Mouse (Mus musculus) forebrain, embryonic 10.5 days (tissue): Measurements from ENCODE around the gene Amigo3. TPM values are rescaled to one million over a fixed set of nuclear protein-coding genes. Genes with fewer than 3 reads are reported as not detected.
"Not testable (repeated sequence)": the region's sequence is repeated elsewhere in the genome, so short reads cannot be mapped to it uniquely, and the experiment has no call there.

ENCODE experiments used
- DNase-seq: peaks from one replicate; pipeline ENCODE4 v3.0.0-alpha.2; 2017; ENCODE audit warnings: low spot score; ENCODE audit errors: extremely low spot score
- H3K27ac ChIP-seq: fragments of 300-500 bp; sonication (generic); 2 replicates; pipeline ENCODE4 v1.5.1; 2016; ENCODE audit warnings: mild to moderate bottlenecking
- H3K27me3 ChIP-seq: fragments of 300-500 bp; sonication (generic); 2 replicates; pipeline ENCODE4 v1.6.1; 2016; ENCODE audit warnings: mild to moderate bottlenecking; ENCODE audit not compliant: poor library complexity, severe bottlenecking
- H3K36me3 ChIP-seq: fragments of 300-500 bp; sonication (generic); replicated peaks from 2 replicates; pipeline ENCODE4 v1.6.1; 2016; ENCODE audit warnings: mild to moderate bottlenecking, moderate library complexity
- H3K4me1 ChIP-seq: fragments of 300-500 bp; sonication (generic); 2 replicates; pipeline ENCODE4 v1.6.1; 2016
- H3K4me3 ChIP-seq: fragments of 300-500 bp; sonication (generic); 2 replicates; pipeline ENCODE4 v1.5.1; 2016; ENCODE audit warnings: mild to moderate bottlenecking, moderate library complexity
- H3K9me3 ChIP-seq: fragments of 300-500 bp; sonication (generic); 2 replicates; pipeline ENCODE4 v1.6.1; 2016; ENCODE audit warnings: mild to moderate bottlenecking, moderate library complexity
- WGBS: fragments of 180-500 bp; shearing (Covaris S2); methylation state at CpG from one replicate; pipeline ENCODE4 v1.1.7; 2016; 5-methylcytosine and 5-hydroxymethylcytosine counted together
- polyA plus RNA-seq: library from polyadenylated mRNA; unstranded; fragments of >200 nt; fragmentation: Nextera tagmentation; extraction: Ambion mirVana; gene quantifications from 2 replicates; pipeline ENCODE4 v1.2.1, GENCODE M21; 2016

Gene Amigo3
- 2.3 and 3.4 TPM in 2 replicates for polyA plus RNA-seq

DNA sequence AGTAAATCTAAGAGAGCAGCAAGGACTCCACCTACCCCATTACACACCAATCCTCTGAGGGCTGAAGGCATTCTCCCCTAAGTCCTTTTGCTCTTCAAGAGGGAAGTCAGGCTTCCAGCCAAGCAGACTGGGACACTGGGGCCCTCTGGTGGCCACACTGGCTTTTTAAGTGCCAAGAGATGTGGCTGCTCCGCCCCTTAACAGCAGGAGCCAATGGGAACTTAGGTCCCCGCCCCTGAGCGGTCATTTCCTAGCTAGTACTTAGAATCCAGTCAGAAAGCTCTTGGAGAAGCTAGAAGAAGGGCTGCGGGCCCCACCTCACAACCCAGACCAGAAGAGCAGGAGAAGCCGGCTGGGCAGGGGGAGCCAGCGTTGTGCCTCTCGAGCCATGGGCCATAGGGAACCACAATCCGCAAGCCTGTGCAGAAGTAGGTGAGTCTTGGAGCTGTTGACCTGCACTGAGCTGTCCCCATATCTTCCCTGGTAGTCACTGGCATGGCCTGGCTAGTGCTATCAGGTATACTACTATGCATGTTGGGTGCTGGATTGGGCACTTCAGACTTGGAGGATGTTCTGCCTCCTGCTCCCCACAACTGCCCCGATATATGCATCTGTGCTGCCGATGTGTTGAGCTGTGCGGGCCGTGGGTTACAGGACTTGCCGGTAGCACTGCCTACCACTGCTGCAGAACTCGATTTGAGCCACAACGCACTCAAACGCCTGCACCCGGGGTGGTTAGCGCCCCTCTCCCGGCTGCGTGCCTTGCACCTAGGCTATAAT, at the start of gene Amigo3:
Amigo3 (plus strand) TSS at position 275 of the 780 bp plus-strand sequence.
- H3K4me3 ChIP-seq = peak within 1 kb of the TSS; percentile 37
- peaks cover 71% of the 10 kb centered on the region for H3K36me3 ChIP-seq
- no peaks in the 10 kb centered on the region for H3K9me3 ChIP-seq
- no peaks in the 10 kb centered on the region for H3K27me3 ChIP-seq
- no peak within 1 kb of the TSS; the same call in 1 of the 2 replicates for H3K27ac ChIP-seq
- peaks cover 30% of the 10 kb centered on the region for H3K4me1 ChIP-seq
- 58% methylated on average over 20 of the region's 20 CpGs for WGBS
- peak; percentile 91 for DNase-seq

GRCm38 (mm10) chr9:108003531-108003890, 49.4 kb upstream of the Amigo3 start:
- WGBS = 28% methylated on average over 8 of the region's 8 CpGs
- DNase-seq = no peak
- H3K4me1 ChIP-seq = peaks cover 32% of the 10 kb centered on the region
- H3K9me3 ChIP-seq = no peaks in the 10 kb centered on the region
- peaks cover 13% of the 10 kb centered on the region for H3K36me3 ChIP-seq
- peak overlapping the region; percentile 98 for H3K27ac ChIP-seq
- peak overlapping the region; percentile 98 for H3K4me3 ChIP-seq
- no peaks in the 10 kb centered on the region for H3K27me3 ChIP-seq

DNA sequence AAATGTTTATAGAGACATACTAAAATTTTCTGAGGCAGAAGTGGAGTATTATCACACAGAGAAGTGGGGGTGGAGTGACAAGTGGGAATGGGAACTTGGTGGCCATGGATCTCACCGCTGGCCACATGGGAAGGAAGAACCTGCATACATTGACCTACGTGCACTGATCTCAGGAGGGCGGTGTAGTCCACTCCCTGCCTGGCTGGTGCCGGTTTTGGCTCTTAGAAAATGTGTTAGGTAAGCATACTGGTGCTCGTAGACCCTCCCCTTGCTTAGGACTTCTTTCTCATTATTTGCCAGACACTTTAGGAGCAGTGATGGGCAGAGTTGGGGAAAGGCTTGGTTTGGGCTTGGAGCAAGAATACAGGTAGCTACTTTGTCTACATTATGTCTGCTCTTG, 44.9 kb upstream of the Amigo3 start:
- H3K27me3 ChIP-seq = no peaks in the 10 kb centered on the region
- H3K36me3 ChIP-seq = peaks cover 33% of the 10 kb centered on the region
- H3K4me3 ChIP-seq = no peak overlapping the region
- no peak overlapping the region for H3K27ac ChIP-seq
- DNase-seq = no peak
- 94% methylated on average over 5 of the region's 5 CpGs for WGBS
- H3K4me1 ChIP-seq = peaks cover 22% of the 10 kb centered on the region
- no peaks in the 10 kb centered on the region for H3K9me3 ChIP-seq

DNA sequence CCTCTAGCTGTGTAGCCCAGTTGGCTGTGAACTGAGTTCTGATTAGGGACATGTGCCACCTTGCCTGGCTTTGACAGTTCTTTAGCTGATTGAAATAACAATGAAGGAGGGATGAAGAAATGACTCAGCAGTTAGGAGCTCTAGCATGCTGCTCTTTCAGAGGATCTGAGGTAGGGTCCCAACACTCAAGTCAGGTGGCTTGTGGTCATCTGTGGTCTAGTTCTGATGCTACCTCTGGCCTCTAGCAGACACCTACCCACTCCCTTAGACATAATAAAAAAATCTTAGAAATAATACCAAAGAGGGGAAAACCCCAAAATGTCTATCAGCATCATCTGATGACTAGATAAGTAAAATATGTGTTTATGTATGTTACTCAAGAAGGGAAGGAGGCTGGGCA, 42.6 kb upstream of the Amigo3 start:
- Histone ChIP-seq H3K36me3 (peaks cover 39% of the 10 kb centered on the region), H3K4me3 (no peak overlapping the region), H3K27ac (no peak overlapping the region), H3K27me3 (no peaks in the 10 kb centered on the region), H3K9me3 (no peaks in the 10 kb centered on the region), H3K4me1 (no peaks in the 10 kb centered on the region)
- DNase-seq = no peak

- not testable (repeated sequence) for DNase-seq, H3K4me3 ChIP-seq, H3K9me3 ChIP-seq, H3K4me1 ChIP-seq, H3K27me3 ChIP-seq, H3K27ac ChIP-seq
- peaks cover 53% of the 10 kb centered on the region for H3K36me3 ChIP-seq
- WGBS = 95% methylated on average over 2 of the region's 2 CpGs
Measured at GRCm38 (mm10) chr9:108013577-108013976, 39.4 kb upstream of the Amigo3 start.

GRCm38 (mm10) chr9:108017127-108017526, 35.8 kb upstream of the Amigo3 start:
- Histone ChIP-seq H3K4me3 (no peak overlapping the region), H3K9me3 (no peaks in the 10 kb centered on the region), H3K27me3 (no peaks in the 10 kb centered on the region), H3K36me3 (peaks cover 49% of the 10 kb centered on the region), H3K27ac (no peak overlapping the region), H3K4me1 (no peaks in the 10 kb centered on the region)
- no peak for DNase-seq
- 87% methylated on average over 3 of the region's 3 CpGs for WGBS

- Histone ChIP-seq H3K27me3 (no peaks in the 10 kb centered on the region), H3K4me1 (no peaks in the 10 kb centered on the region), H3K9me3 (no peaks in the 10 kb centered on the region), H3K27ac (no peak overlapping the region), H3K4me3 (no peak overlapping the region), H3K36me3 (peaks cover 44% of the 10 kb centered on the region)
- no peak for DNase-seq
- WGBS = 95% methylated on average over 1 of the region's 1 CpGs
Measured at GRCm38 (mm10) chr9:108020741-108021140, 32.2 kb upstream of the Amigo3 start.

- no peak overlapping the region for H3K27ac ChIP-seq
Measured at GRCm38 (mm10) chr9:108023216-108023615, 29.7 kb upstream of the Amigo3 start.

GRCm38 (mm10) chr9:108026584-108026983, 26.4 kb upstream of the Amigo3 start:
- peaks cover 6% of the 10 kb centered on the region; the same call in 1 of the 2 replicates for H3K9me3 ChIP-seq
- 91% methylated on average over 3 of the region's 3 CpGs for WGBS
- no peak overlapping the region for H3K4me3 ChIP-seq
- H3K4me1 ChIP-seq = no peaks in the 10 kb centered on the region
- no peak overlapping the region for H3K27ac ChIP-seq
- peaks cover 74% of the 10 kb centered on the region for H3K36me3 ChIP-seq
- DNase-seq = no peak
- H3K27me3 ChIP-seq = no peaks in the 10 kb centered on the region

More at GRCm38 (mm10) chr9:108023216-108023615, 29.7 kb upstream of the Amigo3 start:
- H3K27me3 ChIP-seq = no peaks in the 10 kb centered on the region
- 90% methylated on average over 3 of the region's 3 CpGs for WGBS
- H3K36me3 ChIP-seq = peaks cover 56% of the 10 kb centered on the region
- no peak for DNase-seq
- H3K4me3 ChIP-seq = no peak overlapping the region
- peaks cover 6% of the 10 kb centered on the region; the same call in 1 of the 2 replicates for H3K9me3 ChIP-seq
- H3K4me1 ChIP-seq = no peaks in the 10 kb centered on the region

- WGBS = 93% methylated on average over 3 of the region's 3 CpGs
- Histone ChIP-seq H3K27me3 (no peaks in the 10 kb centered on the region), H3K4me3 (no peak overlapping the region), H3K36me3 (peaks cover 87% of the 10 kb centered on the region), H3K9me3 (peaks cover 6% of the 10 kb centered on the region; the same call in 1 of the 2 replicates), H3K27ac (no peak overlapping the region), H3K4me1 (no peaks in the 10 kb centered on the region)
- DNase-seq = no peak
Measured at GRCm38 (mm10) chr9:108027867-108028266, 25.1 kb upstream of the Amigo3 start.

DNA sequence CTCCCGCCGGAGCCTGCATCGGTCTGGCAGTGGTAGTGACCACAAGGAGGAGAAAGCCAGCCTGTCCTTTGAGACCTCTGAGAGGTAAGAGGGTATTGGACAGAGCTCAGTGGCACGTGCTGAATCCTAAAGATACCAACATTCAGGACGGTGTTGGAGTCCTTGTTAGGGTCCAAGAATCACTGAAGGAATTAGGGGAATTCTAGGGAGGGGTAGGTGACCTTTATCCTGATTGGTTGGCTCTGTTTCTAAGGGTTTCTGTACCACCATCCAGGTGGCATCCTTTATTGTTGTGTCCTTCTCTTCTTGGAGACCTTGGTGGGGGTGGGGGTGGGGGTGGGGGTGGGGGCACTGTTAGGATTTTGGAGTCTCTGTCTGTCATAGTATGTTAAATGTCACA, 20.8 kb upstream of the Amigo3 start:
- H3K27me3 ChIP-seq = no peaks in the 10 kb centered on the region
- H3K4me1 ChIP-seq = no peaks in the 10 kb centered on the region
- H3K27ac ChIP-seq = no peak overlapping the region
- H3K4me3 ChIP-seq = no peak overlapping the region
- peaks cover 6% of the 10 kb centered on the region; the same call in 1 of the 2 replicates for H3K9me3 ChIP-seq
- DNase-seq = no peak
- 92% methylated on average over 5 of the region's 5 CpGs for WGBS
- H3K36me3 ChIP-seq = peaks cover 89% of the 10 kb centered on the region

DNA sequence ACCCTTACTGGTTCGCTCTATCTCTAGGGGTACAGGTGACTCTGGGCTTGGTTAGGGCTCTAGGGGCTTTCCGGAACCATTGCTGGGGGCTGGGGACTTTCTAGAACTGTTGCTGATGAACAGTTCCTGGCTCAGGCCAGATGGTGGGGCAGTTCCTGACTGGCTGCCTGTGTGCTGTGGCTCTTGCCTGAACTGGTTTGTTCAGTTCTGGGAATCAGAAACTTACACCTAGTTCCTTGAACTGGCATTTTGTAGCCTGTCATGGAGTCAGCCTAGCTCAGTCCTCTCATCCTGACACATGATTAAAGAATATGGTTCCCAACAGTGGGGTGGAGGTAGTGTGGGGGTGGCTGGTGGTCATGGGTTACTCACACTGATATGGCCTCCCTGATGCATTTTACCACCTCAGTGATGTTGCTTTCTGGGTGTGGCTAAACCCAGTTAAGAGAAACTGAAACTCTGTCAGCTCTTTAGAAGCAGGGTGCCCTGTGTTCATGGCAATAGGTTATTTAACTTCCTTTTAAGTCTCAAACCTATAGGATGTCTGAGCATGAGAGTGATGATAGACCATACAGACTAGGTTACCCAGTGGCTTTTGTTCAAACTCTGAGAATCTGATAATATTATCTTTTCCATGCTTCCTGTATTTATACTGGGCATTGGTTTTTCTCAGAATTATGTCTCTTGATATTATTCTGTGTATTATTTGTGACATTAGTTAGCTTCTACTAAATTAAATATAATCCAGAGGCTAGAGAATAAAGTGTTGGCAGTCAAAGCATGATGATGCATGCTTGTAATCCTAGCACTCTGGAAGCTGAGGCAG, 17.4 kb upstream of the Amigo3 start:
- DNase-seq = no peak
- no peaks in the 10 kb centered on the region for H3K9me3 ChIP-seq
- H3K4me3 ChIP-seq = no peak overlapping the region
- H3K4me1 ChIP-seq = no peaks in the 10 kb centered on the region
- no peak overlapping the region for H3K27ac ChIP-seq
- H3K27me3 ChIP-seq = no peaks in the 10 kb centered on the region
- WGBS = 95% methylated on average over 2 of the region's 2 CpGs
- H3K36me3 ChIP-seq = peaks cover 89% of the 10 kb centered on the region
